Mouse (Mus musculus) lung, embryonic 15.5 days (tissue): Measurements from ENCODE around the gene Nrtn. TPM values are rescaled to one million over a fixed set of nuclear protein-coding genes. Genes with fewer than 3 reads are reported as not detected.

ENCODE experiments used
- ATAC-seq: fragments of 200-750 bp; cut with Nextera tagmentation; 2 replicates; pipeline ENCODE4 v1.8.0; 2017; ENCODE audit warnings: moderate number of reproducible peaks, borderline replicate concordance; ENCODE audit not compliant: low FRiP score, low TSS enrichment; ENCODE audit errors: extremely low read depth
- H3K27ac ChIP-seq: fragments of 300-500 bp; sonication (generic); 2 replicates; pipeline ENCODE4 v1.5.1; 2015; ENCODE audit warnings: moderate library complexity, mild to moderate bottlenecking, inconsistent platforms
- H3K27me3 ChIP-seq: fragments of 300-500 bp; sonication (generic); 2 replicates; pipeline ENCODE4 v1.6.1; 2015; ENCODE audit warnings: inconsistent platforms
- H3K36me3 ChIP-seq: fragments of 300-500 bp; sonication (generic); 2 replicates; pipeline ENCODE4 v1.6.1; 2015; ENCODE audit warnings: inconsistent platforms
- H3K4me1 ChIP-seq: fragments of 300-500 bp; sonication (generic); 2 replicates; pipeline ENCODE4 v1.6.1; 2015; ENCODE audit warnings: inconsistent platforms
- H3K4me2 ChIP-seq: fragments of 300-500 bp; sonication (generic); 2 replicates; pipeline ENCODE4 v1.6.1; 2015; ENCODE audit warnings: inconsistent platforms, mild to moderate bottlenecking, moderate library complexity
- H3K4me3 ChIP-seq: fragments of 300-500 bp; sonication (generic); 2 replicates; pipeline ENCODE4 v1.5.1; 2015; ENCODE audit warnings: mild to moderate bottlenecking, inconsistent platforms
- H3K9ac ChIP-seq: fragments of 300-500 bp; sonication (generic); 2 replicates; pipeline ENCODE4 v1.6.1; 2015; ENCODE audit warnings: inconsistent platforms
- H3K9me3 ChIP-seq: fragments of 300-500 bp; sonication (generic); 2 replicates; pipeline ENCODE4 v1.6.1; 2016; ENCODE audit warnings: inconsistent platforms
- WGBS: fragments of 180-500 bp; shearing (Covaris S2); methylation state at CpG from one replicate; pipeline ENCODE4 v1.1.7; 2015; 5-methylcytosine and 5-hydroxymethylcytosine counted together
- polyA plus RNA-seq: library from polyadenylated mRNA; unstranded; fragments of >200 nt; fragmentation: Nextera tagmentation; extraction: Ambion mirVana; gene quantifications from 2 replicates; pipeline ENCODE4 v1.2.1, GENCODE M21; 2015

Nrtn gene
- polyA plus RNA-seq, 1 experiment from 2014 or later: 9.4 TPM

- 88% methylated on average over 5 of the region's 5 CpGs for WGBS
- ATAC-seq: no peak
- Histone ChIP-seq H3K4me3 (no peak within 1 kb of the TSS), H3K36me3 (peaks cover 25% of the 10 kb centered on the region), H3K9ac (no peak within 1 kb of the TSS), H3K27ac (no peak within 1 kb of the TSS), H3K4me1 (peaks cover 6% of the 10 kb centered on the region), H3K9me3 (no peaks in the 10 kb centered on the region), H3K4me2 (no peak within 1 kb of the TSS), H3K27me3 (no peaks in the 10 kb centered on the region)
Observed at GRCm38 (mm10) chr17:56769950-56770349, 12.6 kb upstream of the Nrtn start, which contains the start of gene Prr22. Gene Prr22 (plus strand): TSS chr17:56770250.

GRCm38 (mm10) chr17:56768941-56769340, 11.6 kb upstream of the Nrtn start:
- no peaks in the 10 kb centered on the region for H3K27me3 ChIP-seq
- H3K36me3 ChIP-seq: peaks cover 25% of the 10 kb centered on the region
- no peak overlapping the region for H3K4me2 ChIP-seq
- H3K4me1 ChIP-seq: peaks cover 9% of the 10 kb centered on the region
- no peaks in the 10 kb centered on the region for H3K9me3 ChIP-seq
- WGBS: 91% methylated on average over 11 of the region's 11 CpGs
- H3K4me3 ChIP-seq: no peak overlapping the region
- no peak overlapping the region for H3K9ac ChIP-seq
- H3K27ac ChIP-seq: no peak overlapping the region
- ATAC-seq: no peak

GRCm38 (mm10) chr17:56767531-56768135, 10.3 kb upstream of the Nrtn start:
- peaks cover 18% of the 10 kb centered on the region for H3K4me1 ChIP-seq
- no peaks in the 10 kb centered on the region for H3K9me3 ChIP-seq
- no peak overlapping the region for H3K9ac ChIP-seq
- ATAC-seq: no peak
- H3K4me2 ChIP-seq: no peak overlapping the region
- H3K27ac ChIP-seq: no peak overlapping the region
- H3K4me3 ChIP-seq: no peak overlapping the region
- H3K27me3 ChIP-seq: no peaks in the 10 kb centered on the region
- WGBS: 93% methylated on average over 29 of the region's 29 CpGs
- peaks cover 25% of the 10 kb centered on the region for H3K36me3 ChIP-seq

- Histone ChIP-seq H3K4me1 (peaks cover 25% of the 10 kb centered on the region), H3K4me3 (no peak overlapping the region), H3K4me2 (no peak overlapping the region), H3K27ac (no peak overlapping the region), H3K9me3 (no peaks in the 10 kb centered on the region), H3K27me3 (no peaks in the 10 kb centered on the region), H3K9ac (no peak overlapping the region), H3K36me3 (peaks cover 25% of the 10 kb centered on the region)
- no peak for ATAC-seq
- 94% methylated on average over 27 of the region's 27 CpGs for WGBS
Observed at GRCm38 (mm10) chr17:56766631-56767405, 9.5 kb upstream of the Nrtn start.

GRCm38 (mm10) chr17:56765431-56765830, 8.1 kb upstream of the Nrtn start:
- ATAC-seq: no peak

GRCm38 (mm10) chr17:56764474-56765354, 7.4 kb upstream of the Nrtn start, which contains the start of gene Dus3l:
Gene Dus3l (plus strand): TSS chr17:56764757.
- under 1% methylated on average over 56 of the region's 58 CpGs for WGBS
- H3K4me3 ChIP-seq: peak within 1 kb of the TSS; percentile 74
- no peaks in the 10 kb centered on the region for H3K9me3 ChIP-seq
- H3K4me2 ChIP-seq: peak within 1 kb of the TSS; percentile 70
- peaks cover 23% of the 10 kb centered on the region for H3K36me3 ChIP-seq
- H3K27ac ChIP-seq: peak within 1 kb of the TSS; percentile 96
- no peaks in the 10 kb centered on the region for H3K27me3 ChIP-seq
- peak within 1 kb of the TSS; percentile 87 for H3K9ac ChIP-seq
- H3K4me1 ChIP-seq: peaks cover 41% of the 10 kb centered on the region
- peak; percentile 82 for ATAC-seq

More at GRCm38 (mm10) chr17:56765431-56765830, 8.1 kb upstream of the Nrtn start:
- whole genome bisulfite sequencing: 49% methylated on average over 12 of the region's 12 CpGs
- Histone ChIP-seq H3K9ac (peak overlapping the region; percentile 87), H3K4me3 (peak overlapping the region; percentile 74), H3K4me2 (peak overlapping the region; percentile 70), H3K27ac (no peak overlapping the region), H3K36me3 (peaks cover 25% of the 10 kb centered on the region), H3K27me3 (no peaks in the 10 kb centered on the region), H3K9me3 (no peaks in the 10 kb centered on the region), H3K4me1 (peaks cover 34% of the 10 kb centered on the region)

- Histone ChIP-seq H3K4me1 (peaks cover 47% of the 10 kb centered on the region), H3K9ac (no peak overlapping the region), H3K27ac (peak overlapping the region; percentile 96; the same call in 1 of the 2 replicates), H3K27me3 (no peaks in the 10 kb centered on the region), H3K36me3 (peaks cover 14% of the 10 kb centered on the region), H3K9me3 (no peaks in the 10 kb centered on the region), H3K4me2 (peak overlapping the region; percentile 70), H3K4me3 (peak overlapping the region; percentile 74)
- 70% methylated on average over 8 of the region's 8 CpGs for WGBS
- ATAC-seq: no peak
Observed at GRCm38 (mm10) chr17:56763741-56764250, 6.5 kb upstream of the Nrtn start.

DNA sequence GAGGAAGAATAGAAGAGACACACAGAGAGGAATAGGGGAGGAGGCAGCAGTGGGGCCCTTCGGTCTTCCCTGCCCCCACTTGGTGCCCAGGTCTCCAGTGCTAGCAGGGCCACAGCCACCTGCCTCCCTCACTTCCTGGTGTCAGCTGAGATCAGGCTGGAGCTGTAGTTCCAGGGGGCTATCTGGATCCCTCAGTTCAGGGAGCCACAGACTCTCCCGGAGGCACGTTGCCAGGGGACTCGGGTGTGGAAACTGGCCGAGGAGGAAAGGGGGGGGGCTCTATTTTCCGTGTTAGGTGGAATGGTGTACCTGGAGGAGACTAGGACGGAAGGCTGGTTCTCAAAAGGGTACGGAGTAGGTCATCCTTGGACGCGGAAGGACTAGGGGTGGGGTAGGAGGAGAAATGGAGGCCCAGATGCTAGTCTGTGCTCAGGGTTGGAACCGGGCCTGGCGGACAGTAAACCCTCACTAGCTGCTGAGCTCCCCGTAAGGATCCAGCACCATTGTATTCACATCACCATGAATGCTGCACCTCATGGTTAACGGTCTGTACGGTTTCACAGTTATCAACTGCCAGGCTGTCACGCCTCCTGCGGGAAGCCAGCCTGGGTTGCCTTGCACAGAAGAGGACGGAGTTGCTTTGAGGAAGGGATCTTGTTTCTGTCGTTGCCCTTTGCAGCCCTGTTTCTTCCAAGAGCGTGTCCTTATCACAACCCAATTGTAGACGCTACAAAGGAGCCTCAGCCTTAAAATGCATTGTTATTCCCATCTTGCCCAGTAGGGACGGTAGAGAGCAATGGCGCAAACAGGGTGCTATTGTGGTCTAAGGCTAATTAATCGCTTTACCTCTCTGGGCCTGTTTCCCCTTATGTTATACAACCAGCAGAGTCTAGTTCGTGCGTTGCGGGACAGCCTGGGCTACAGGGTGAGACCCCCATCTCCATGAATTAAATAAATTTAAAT, 5.7 kb upstream of the Nrtn start:
- Histone ChIP-seq H3K9ac (no peak overlapping the region), H3K36me3 (peaks cover 7% of the 10 kb centered on the region), H3K27me3 (peaks cover under 1% of the 10 kb centered on the region; the same call in 1 of the 2 replicates), H3K4me2 (peak overlapping the region; percentile 89; the same call in 1 of the 2 replicates), H3K4me1 (peaks cover 55% of the 10 kb centered on the region), H3K27ac (peak overlapping the region; percentile 87), H3K4me3 (no peak overlapping the region), H3K9me3 (no peaks in the 10 kb centered on the region)
- 41% methylated on average over 27 of the region's 27 CpGs for WGBS
- ATAC-seq: no peak

GRCm38 (mm10) chr17:56761991-56762410, 4.7 kb upstream of the Nrtn start:
- Histone ChIP-seq H3K4me1 (peaks cover 65% of the 10 kb centered on the region), H3K4me2 (peak overlapping the region; percentile 89), H3K9ac (peak overlapping the region; percentile 56), H3K4me3 (peak overlapping the region; percentile 55), H3K27ac (peak overlapping the region; percentile 87), H3K27me3 (peaks cover 11% of the 10 kb centered on the region), H3K9me3 (no peaks in the 10 kb centered on the region), H3K36me3 (no peaks in the 10 kb centered on the region)
- WGBS: 0% methylated on average over 28 of the region's 28 CpGs
- ATAC-seq: peak; percentile 37

- 40% methylated on average over 3 of the region's 3 CpGs for WGBS
- H3K27ac ChIP-seq: no peak overlapping the region
Observed at GRCm38 (mm10) chr17:56761077-56761476, 3.7 kb upstream of the Nrtn start.

More at GRCm38 (mm10) chr17:56761077-56761476, 3.7 kb upstream of the Nrtn start:
- Histone ChIP-seq H3K9ac (no peak overlapping the region), H3K9me3 (no peaks in the 10 kb centered on the region), H3K36me3 (no peaks in the 10 kb centered on the region), H3K4me2 (no peak overlapping the region), H3K4me1 (peaks cover 70% of the 10 kb centered on the region), H3K4me3 (no peak overlapping the region), H3K27me3 (peaks cover 20% of the 10 kb centered on the region)
- no peak for ATAC-seq
